Mouse (Mus musculus): ENCODE results near the gene Gm5346. TPM values are rescaled to one million over a fixed set of nuclear protein-coding genes. Genes with fewer than 3 reads are reported as not detected.
"Not testable (repeated sequence)": the region's sequence is repeated elsewhere in the genome, so short reads cannot be mapped to it uniquely, and the experiment has no call there.

Gm5346 gene
- not detected in 2 replicates for polyA plus RNA-seq (2012; rRNA removed)

GRCm38 (mm10) chr8:43627176-43627575, at the start of gene Gm5346:
Gene Gm5346 (minus strand): TSS chr8:43627276.
- no peak for DNase-seq (ENCODE audit: low read depth)

GRCm38 (mm10) chr8:43616046-43616445, 11.0 kb downstream of the Gm5346 start:
- no peak for DNase-seq (ENCODE audit: low read depth)

- DNase-seq (ENCODE audit: low read depth): not testable (repeated sequence)
Observed at GRCm38 (mm10) chr8:43603657-43604056, 23.4 kb downstream of the Gm5346 start.

- DNase-seq (ENCODE audit: low read depth): not testable (repeated sequence)
Observed at GRCm38 (mm10) chr8:43603166-43603565, 23.9 kb downstream of the Gm5346 start.

GRCm38 (mm10) chr8:43576607-43577006, 50.5 kb downstream of the Gm5346 start, which contains the start of gene Adam26a:
Gene Adam26a (minus strand): TSS chr8:43576707.
- not testable (repeated sequence) for DNase-seq (ENCODE audit: low read depth)

Other genes starting within 250 kb of the Gm5346 start
- gene Adam26b, start 99.2 kb downstream of the Gm5346 start, polyA plus RNA-seq (2012; rRNA removed): 0.08 TPM in 1 of 2 replicates, not detected in the other
- 0.14 TPM in 1 of 2 replicates, not detected in the other for gene Adam26a, start 50.6 kb downstream of the Gm5346 start, polyA plus RNA-seq (2012; rRNA removed)
- not detected in 2 replicates for gene Adam34, start 82.8 kb upstream of the Gm5346 start, polyA plus RNA-seq (2012; rRNA removed)